Mouse (Mus musculus) T-helper 17 cell (primary cell): ENCODE results near the gene Invs.

ENCODE experiments used
- in situ Hi-C, 2 experiments: fragments of 300-600 bp; cut with MboI, MseI; formaldehyde crosslinking; loops; 1 replicate in 1 of 2; 2 replicates in 1 of 2; pipeline ENCODE4 v1.15.1; 2025; ENCODE audit warnings: high pct_unique_total_duplicates in 2 of 2

The Invs gene

GRCm38 (mm10) chr4:48322095-48322494 is 42.5 kb downstream of the Invs start:
- in situ Hi-C loops: no loop called here

- in situ Hi-C loops: no loop called here
Measured at GRCm38 (mm10) chr4:48327192-48327591, 47.6 kb downstream of the Invs start.

- in situ Hi-C loops: no loop called here
Measured at GRCm38 (mm10) chr4:48328042-48328441, 48.5 kb downstream of the Invs start.

GRCm38 (mm10) chr4:48332453-48333051 is 53.0 kb downstream of the Invs start:
- in situ Hi-C loops: no loop called here

- in situ Hi-C loops: no loop called here
Measured at GRCm38 (mm10) chr4:48334927-48335763, 55.6 kb downstream of the Invs start.

GRCm38 (mm10) chr4:48342705-48343104 is 63.1 kb downstream of the Invs start:
- in situ Hi-C loops: no loop called here

- in situ Hi-C loops: no loop called here
Measured at GRCm38 (mm10) chr4:48362367-48362766, 82.8 kb downstream of the Invs start.

- in situ Hi-C loops: no loop called here
Measured at GRCm38 (mm10) chr4:48371037-48371436, 91.5 kb downstream of the Invs start.

- in situ Hi-C loops: loop anchor here (10.0 to 25.0 kb wide), 2 partner anchors 156 to 169 kb away; no protein-coding TSS in a partner anchor
Measured at GRCm38 (mm10) chr4:48380940-48381339, 101.4 kb downstream of the Invs start.

- in situ Hi-C loops: loop anchor here (10.0 to 25.0 kb wide), 2 partner anchors 158 to 170 kb away; no protein-coding TSS in a partner anchor
Measured at GRCm38 (mm10) chr4:48382506-48382905, 102.9 kb downstream of the Invs start.

GRCm38 (mm10) chr4:48396949-48397348 is 117.4 kb downstream of the Invs start:
- in situ Hi-C loops: loop anchor here in 1 of 2 experiments (10.0 to 25.0 kb wide), 2 partner anchors 185 to 962 kb away; no protein-coding TSS in a partner anchor

GRCm38 (mm10) chr4:48403066-48403640 is 123.6 kb downstream of the Invs start:
- in situ Hi-C loops: loop anchor here in 1 of 2 experiments (10.0 kb wide), 1 partner anchor 968 kb away; no protein-coding TSS in a partner anchor

- in situ Hi-C loops: loop anchor here in 1 of 2 experiments (5.0 to 10.0 kb wide), 2 partner anchors 289 to 971 kb away; no protein-coding TSS in a partner anchor
Measured at GRCm38 (mm10) chr4:48405724-48406491, 126.3 kb downstream of the Invs start.

- in situ Hi-C loops: loop anchor here in 1 of 2 experiments (5.0 to 10.0 kb wide), 2 partner anchors 290 to 973 kb away; no protein-coding TSS in a partner anchor
Measured at GRCm38 (mm10) chr4:48407350-48408039, 127.9 kb downstream of the Invs start.

GRCm38 (mm10) chr4:48413473-48413872 is 133.9 kb downstream of the Invs start:
- in situ Hi-C loops: no loop called here

GRCm38 (mm10) chr4:48415838-48416335 is 136.3 kb downstream of the Invs start:
- in situ Hi-C loops: no loop called here

- in situ Hi-C loops: no loop called here
Measured at GRCm38 (mm10) chr4:48418831-48419468, 139.4 kb downstream of the Invs start.

GRCm38 (mm10) chr4:48422633-48423032 is 143.1 kb downstream of the Invs start:
- in situ Hi-C loops: no loop called here

- in situ Hi-C loops: no loop called here
Measured at GRCm38 (mm10) chr4:48423738-48424137, 144.2 kb downstream of the Invs start.

GRCm38 (mm10) chr4:48427413-48427812 is 147.9 kb downstream of the Invs start:
- in situ Hi-C loops: no loop called here
